Mouse (Mus musculus) forebrain, embryonic 13.5 days (tissue): Measurements from ENCODE around the gene Pcdh17. TPM values are rescaled to one million over a fixed set of nuclear protein-coding genes. Genes with fewer than 3 reads are reported as not detected.
A peak's percentile ranks its signal among the peaks of the same experiment; 100 is the strongest.

Experiments
- ATAC-seq: fragments of 200-750 bp; cut with Nextera tagmentation; 2 replicates; pipeline ENCODE4 v1.8.0; 2017
- H3K27ac ChIP-seq: fragments of 300-500 bp; sonication (generic); 2 replicates; pipeline ENCODE4 v1.5.1; 2015; ENCODE audit warnings: inconsistent platforms, mild to moderate bottlenecking, moderate library complexity
- H3K27me3 ChIP-seq: fragments of 300-500 bp; sonication (generic); 2 replicates; pipeline ENCODE4 v1.6.1; 2015; ENCODE audit warnings: mild to moderate bottlenecking, inconsistent platforms
- H3K36me3 ChIP-seq: fragments of 300-500 bp; sonication (generic); 2 replicates; pipeline ENCODE4 v1.6.1; 2015; ENCODE audit warnings: mild to moderate bottlenecking, inconsistent platforms; ENCODE audit not compliant: poor library complexity, severe bottlenecking
- H3K4me1 ChIP-seq: fragments of 300-500 bp; sonication (generic); 2 replicates; pipeline ENCODE4 v1.6.1; 2015; ENCODE audit warnings: inconsistent platforms
- H3K4me2 ChIP-seq: fragments of 300-500 bp; sonication (generic); 2 replicates; pipeline ENCODE4 v1.6.1; 2015; ENCODE audit warnings: inconsistent platforms, mild to moderate bottlenecking, moderate library complexity
- H3K4me3 ChIP-seq: fragments of 300-500 bp; sonication (generic); 2 replicates; pipeline ENCODE4 v1.5.1; 2015; ENCODE audit warnings: mild to moderate bottlenecking, inconsistent platforms
- H3K9ac ChIP-seq: fragments of 300-500 bp; sonication (generic); 2 replicates; pipeline ENCODE4 v1.6.1; 2015; ENCODE audit warnings: mild to moderate bottlenecking, inconsistent platforms
- H3K9me3 ChIP-seq: fragments of 300-500 bp; sonication (generic); replicated peaks from 2 replicates; pipeline ENCODE4 v1.6.1; 2016; ENCODE audit warnings: inconsistent platforms
- WGBS: fragments of 180-500 bp; shearing (Covaris S2); methylation state at CpG from one replicate; pipeline ENCODE4 v1.1.7; 2015; 5-methylcytosine and 5-hydroxymethylcytosine counted together
- polyA plus RNA-seq: library from polyadenylated mRNA; unstranded; fragments of >200 nt; fragmentation: Nextera tagmentation; extraction: Ambion mirVana; gene quantifications from 2 replicates; pipeline ENCODE4 v1.2.1, GENCODE M21; 2015

The Pcdh17 gene
- polyA plus RNA-seq = 8.9 and 11.0 TPM in 2 replicates

DNA sequence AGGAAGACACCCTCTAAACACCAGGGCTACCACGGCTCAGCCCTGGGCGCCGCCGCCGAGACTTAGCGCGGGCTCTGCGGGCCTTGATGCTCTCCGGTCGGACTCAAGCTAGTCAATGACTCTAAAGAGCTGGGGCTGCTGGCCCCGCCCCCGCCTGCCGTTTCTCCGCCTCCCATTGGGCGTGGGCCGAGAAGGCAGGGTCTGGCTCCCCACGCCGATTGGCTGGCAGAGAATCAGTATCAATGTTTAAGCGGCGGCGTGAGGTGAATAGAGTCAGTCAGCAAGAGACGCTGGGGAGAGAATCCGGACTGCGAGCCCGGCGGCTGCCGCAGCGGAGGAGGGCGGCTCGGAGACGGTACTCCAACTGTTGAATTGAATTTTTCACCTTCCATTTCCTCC lies at the start of gene Pcdh17:
Gene Pcdh17 (plus strand): TSS at position 276 of the 399 bp plus-strand sequence.
- peak; percentile 91 for ATAC-seq
- Histone ChIP-seq H3K27ac (peak within 1 kb of the TSS; percentile 87), H3K27me3 (peaks cover 19% of the 10 kb centered on the region), H3K9me3 (no peaks in the 10 kb centered on the region), H3K9ac (peak within 1 kb of the TSS; percentile 73), H3K4me1 (peaks cover 20% of the 10 kb centered on the region), H3K4me2 (peak within 1 kb of the TSS; percentile 91), H3K36me3 (no peaks in the 10 kb centered on the region), H3K4me3 (peak within 1 kb of the TSS; percentile 64)
- under 1% methylated on average over 31 of the region's 31 CpGs for WGBS

DNA sequence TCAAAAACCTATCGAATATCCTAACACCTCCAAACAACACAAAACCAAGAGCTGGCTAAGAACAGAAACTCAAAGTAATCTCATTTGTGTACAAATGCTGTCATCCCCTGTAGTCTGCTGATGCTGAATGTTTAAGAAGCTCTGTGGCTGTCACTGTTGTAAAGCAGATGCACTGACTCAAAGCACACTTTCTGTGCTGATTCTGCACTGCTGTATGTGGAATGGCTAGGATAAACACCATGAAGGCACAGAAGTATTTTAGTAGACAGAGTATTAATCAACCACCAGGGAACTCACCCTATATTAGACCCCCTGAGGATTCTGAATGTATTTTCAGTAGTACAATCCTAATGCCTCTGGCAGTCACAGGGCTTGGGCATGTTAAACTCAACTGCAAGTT lies 46.2 kb upstream of the Pcdh17 start:
- Histone ChIP-seq H3K27ac (no peak overlapping the region), H3K4me3 (no peak overlapping the region), H3K4me2 (no peak overlapping the region), H3K36me3 (no peaks in the 10 kb centered on the region), H3K9me3 (no peaks in the 10 kb centered on the region), H3K4me1 (no peaks in the 10 kb centered on the region), H3K9ac (no peak overlapping the region), H3K27me3 (no peaks in the 10 kb centered on the region)
- WGBS = 88% methylated on average over 1 of the region's 1 CpGs
- ATAC-seq = no peak

DNA sequence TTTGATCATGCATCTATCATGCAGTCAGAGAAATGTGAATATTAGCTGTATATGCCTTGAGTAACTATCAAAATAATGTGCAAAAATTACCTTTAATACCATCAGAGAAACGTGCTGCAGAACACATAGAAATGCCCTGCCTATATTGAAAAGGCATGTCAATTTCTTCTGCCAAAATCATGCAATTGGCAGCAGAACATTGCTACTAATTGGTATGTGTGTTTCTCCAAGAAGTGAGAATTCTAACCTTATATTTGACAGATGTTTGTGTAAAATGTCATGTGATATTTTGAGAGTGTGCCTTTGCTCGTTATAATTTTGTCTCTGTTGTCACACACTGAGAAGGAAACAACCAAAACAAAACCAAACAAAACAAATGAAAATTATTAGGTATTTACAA lies 18.6 kb upstream of the Pcdh17 start:
- Histone ChIP-seq H3K4me2 (no peak overlapping the region), H3K4me1 (no peaks in the 10 kb centered on the region), H3K27me3 (no peaks in the 10 kb centered on the region), H3K4me3 (no peak overlapping the region), H3K9ac (no peak overlapping the region), H3K36me3 (no peaks in the 10 kb centered on the region), H3K27ac (no peak overlapping the region), H3K9me3 (no peaks in the 10 kb centered on the region)
- WGBS = 44% methylated on average over 2 of the region's 2 CpGs
- no peak for ATAC-seq

DNA sequence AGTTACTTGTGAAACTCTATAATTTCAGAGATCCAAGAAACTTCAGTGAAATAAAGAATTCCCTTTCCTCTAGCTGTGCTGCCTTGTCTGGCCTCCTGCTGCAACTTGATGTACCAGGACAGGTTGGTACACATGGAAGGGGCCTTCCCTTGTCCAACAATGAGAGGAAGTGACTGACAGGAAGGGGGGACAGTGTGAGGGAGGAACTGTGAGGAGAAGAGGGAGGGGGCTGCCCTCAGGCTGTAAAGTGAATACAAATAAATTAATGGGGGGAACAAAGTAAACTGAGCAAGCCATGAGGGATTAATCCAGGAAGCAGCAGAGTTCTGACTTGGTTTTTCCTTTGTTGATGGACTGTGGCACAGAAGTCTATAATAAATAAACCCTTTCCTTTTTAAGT lies 16.7 kb upstream of the Pcdh17 start:
- H3K27ac ChIP-seq = no peak overlapping the region
- no peak overlapping the region for H3K4me2 ChIP-seq
- H3K9ac ChIP-seq = no peak overlapping the region
- H3K36me3 ChIP-seq = no peaks in the 10 kb centered on the region
- ATAC-seq = no peak
- H3K4me1 ChIP-seq = no peaks in the 10 kb centered on the region
- no peaks in the 10 kb centered on the region for H3K9me3 ChIP-seq
- no peak overlapping the region for H3K4me3 ChIP-seq
- H3K27me3 ChIP-seq = no peaks in the 10 kb centered on the region

DNA sequence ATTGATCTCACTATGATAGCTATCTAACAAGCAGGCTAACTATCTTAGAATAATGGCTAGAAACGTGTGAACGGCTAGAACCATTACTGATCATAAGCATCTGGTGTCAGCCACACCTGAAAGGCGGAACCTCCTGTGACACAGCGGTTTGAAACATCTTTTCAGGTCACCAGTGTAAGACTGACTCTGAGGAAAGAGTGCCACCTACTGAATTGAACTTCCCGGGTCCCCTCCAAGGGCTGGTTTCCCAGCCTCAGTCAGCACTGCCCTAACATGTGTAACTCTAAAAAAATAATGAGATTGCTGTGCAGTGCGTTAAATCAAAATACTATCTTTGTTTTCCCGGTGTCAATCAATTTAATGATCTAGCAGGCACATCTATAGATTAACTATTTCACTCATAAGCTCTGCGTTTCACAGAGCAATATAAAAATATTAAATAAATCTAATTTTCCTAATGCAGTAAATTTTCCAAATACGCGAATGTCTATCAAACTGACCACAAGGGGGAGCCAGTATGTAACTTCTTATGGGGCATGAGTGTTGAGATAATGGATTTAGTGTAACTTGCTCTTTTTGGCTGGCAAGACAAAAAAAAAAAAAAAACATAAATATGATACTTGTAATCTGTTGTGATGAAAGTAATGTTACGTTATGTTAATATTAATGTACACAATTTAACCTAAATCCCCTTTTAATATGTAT lies 5.1 kb upstream of the Pcdh17 start:
- H3K9me3 ChIP-seq = no peaks in the 10 kb centered on the region
- H3K27me3 ChIP-seq = no peaks in the 10 kb centered on the region
- H3K9ac ChIP-seq = no peak overlapping the region
- 24% methylated on average over 11 of the region's 11 CpGs for WGBS
- peak; percentile 67; the same call in 1 of the 2 replicates for ATAC-seq
- H3K4me2 ChIP-seq = no peak overlapping the region
- no peak overlapping the region for H3K4me3 ChIP-seq
- no peaks in the 10 kb centered on the region for H3K4me1 ChIP-seq
- H3K27ac ChIP-seq = no peak overlapping the region
- no peaks in the 10 kb centered on the region for H3K36me3 ChIP-seq

DNA sequence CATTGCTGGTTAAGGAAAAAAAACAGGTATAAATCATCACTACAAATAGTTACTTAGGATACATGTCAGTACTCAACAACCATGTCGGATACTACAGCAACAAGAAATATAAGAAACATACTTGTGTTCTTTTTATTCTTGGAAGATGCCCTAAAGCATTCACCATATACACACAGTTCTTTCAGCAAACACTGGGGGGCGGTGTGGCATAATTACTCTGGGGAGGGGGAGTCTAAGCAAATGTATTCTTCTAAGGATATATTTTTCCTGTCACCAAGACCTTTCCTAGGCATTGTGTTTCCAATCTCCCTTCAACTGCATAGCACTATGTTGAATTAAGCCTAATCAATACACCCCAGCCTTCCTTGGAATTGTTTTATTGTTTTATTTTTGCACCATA lies 2.5 kb upstream of the Pcdh17 start:
- no peak for ATAC-seq
- Histone ChIP-seq H3K27ac (no peak overlapping the region), H3K9ac (no peak overlapping the region), H3K4me2 (no peak overlapping the region), H3K4me1 (no peaks in the 10 kb centered on the region), H3K9me3 (no peaks in the 10 kb centered on the region), H3K27me3 (no peaks in the 10 kb centered on the region), H3K4me3 (no peak overlapping the region), H3K36me3 (no peaks in the 10 kb centered on the region)
- WGBS = 15% methylated on average over 2 of the region's 2 CpGs

DNA sequence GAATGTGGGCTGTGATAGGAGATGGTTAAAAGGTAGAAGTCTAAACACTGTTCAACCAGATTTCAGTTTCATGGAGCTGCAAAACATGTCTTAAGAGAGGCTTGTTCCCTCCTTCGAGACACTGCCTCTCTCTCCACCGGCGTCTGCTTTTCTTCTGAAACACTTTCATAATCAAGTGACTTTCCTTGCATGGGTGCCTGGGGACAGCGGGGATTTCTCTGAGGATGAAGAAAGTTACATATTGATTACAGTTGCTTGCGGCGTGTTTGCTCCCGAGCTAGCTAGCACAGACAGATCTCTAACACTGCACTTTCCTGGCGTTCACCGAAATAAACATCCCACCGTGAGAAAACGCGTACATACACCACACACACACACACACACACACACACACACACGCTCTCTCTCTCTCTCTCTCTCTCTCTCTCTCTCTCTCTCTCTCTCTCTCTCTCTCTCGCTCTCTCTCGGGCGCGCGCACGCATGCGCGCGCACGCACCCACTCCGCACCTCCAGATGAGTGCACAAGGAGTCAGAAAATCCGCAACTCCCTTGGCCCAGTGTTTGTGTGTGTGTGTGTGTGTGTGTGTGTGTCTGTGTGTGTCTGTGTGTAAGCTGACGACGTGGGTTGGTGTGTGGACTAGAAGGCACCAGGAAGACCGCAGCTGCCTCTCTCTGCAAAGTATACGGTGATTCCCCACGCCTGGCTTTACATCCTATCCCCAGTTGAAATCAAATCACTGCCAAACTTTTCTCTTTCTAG lies 655 bp upstream of the Pcdh17 start:
- Histone ChIP-seq H3K4me1 (peaks cover 14% of the 10 kb centered on the region), H3K27ac (peak overlapping the region; percentile 87), H3K9ac (peak overlapping the region; percentile 68), H3K27me3 (peaks cover 16% of the 10 kb centered on the region), H3K36me3 (no peaks in the 10 kb centered on the region), H3K9me3 (no peaks in the 10 kb centered on the region), H3K4me3 (peak overlapping the region; percentile 64), H3K4me2 (peak overlapping the region; percentile 91)
- peak; percentile 56 for ATAC-seq
- WGBS = under 1% methylated on average over 27 of the region's 30 CpGs

DNA sequence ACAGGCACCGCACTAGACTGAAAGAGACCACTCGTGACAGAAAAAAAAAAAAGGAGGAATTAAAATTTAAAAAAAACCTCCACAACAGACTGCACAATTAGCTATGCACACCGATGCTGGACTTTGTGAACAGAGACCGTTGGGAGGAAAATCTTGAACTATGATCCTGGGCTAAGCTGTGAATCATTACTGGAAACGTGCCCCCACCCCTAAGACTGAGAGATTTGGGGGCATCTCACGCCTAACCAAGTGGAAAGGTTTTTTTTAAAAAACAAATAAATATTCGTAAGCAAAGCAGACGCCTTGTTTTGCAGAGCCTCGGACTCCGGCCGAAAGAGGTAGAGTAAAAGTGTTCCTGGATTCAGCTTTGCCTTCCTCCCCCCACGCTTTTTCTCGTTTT lies 398 bp downstream of the Pcdh17 start:
- no peaks in the 10 kb centered on the region for H3K9me3 ChIP-seq
- ATAC-seq = no peak
- H3K9ac ChIP-seq = peak overlapping the region; percentile 73
- H3K4me1 ChIP-seq = peaks cover 23% of the 10 kb centered on the region
- 0% methylated on average over 13 of the region's 13 CpGs for WGBS
- peak overlapping the region; percentile 87; the same call in 1 of the 2 replicates for H3K27ac ChIP-seq
- peak overlapping the region; percentile 91 for H3K4me2 ChIP-seq
- H3K36me3 ChIP-seq = no peaks in the 10 kb centered on the region
- peaks cover 23% of the 10 kb centered on the region for H3K27me3 ChIP-seq
- peak overlapping the region; percentile 64 for H3K4me3 ChIP-seq

DNA sequence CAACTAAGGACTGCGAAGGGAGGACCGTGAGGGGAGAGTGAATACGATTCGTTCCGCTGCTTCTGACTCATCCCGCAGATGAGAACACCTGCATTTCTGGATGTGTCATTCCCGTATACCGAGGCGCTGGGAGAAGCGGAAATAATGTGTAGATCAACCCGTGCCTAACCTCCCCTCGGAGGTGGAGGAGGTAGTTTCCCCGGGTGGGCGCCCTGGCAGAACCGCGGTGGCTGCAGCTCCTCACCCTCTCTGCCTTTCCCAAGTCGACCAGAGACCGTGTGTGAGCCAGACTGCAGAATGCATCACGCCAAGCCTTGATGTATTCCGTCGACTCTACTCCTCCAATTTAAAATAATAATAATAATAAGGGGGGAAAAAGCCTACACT lies 906 bp downstream of the Pcdh17 start:
- peak overlapping the region; percentile 73 for H3K9ac ChIP-seq
- peak overlapping the region; percentile 57 for H3K27ac ChIP-seq
- H3K9me3 ChIP-seq = no peaks in the 10 kb centered on the region
- H3K4me2 ChIP-seq = peak overlapping the region; percentile 91
- peak overlapping the region; percentile 64 for H3K4me3 ChIP-seq
- no peaks in the 10 kb centered on the region for H3K36me3 ChIP-seq
- H3K4me1 ChIP-seq = peaks cover 23% of the 10 kb centered on the region
- H3K27me3 ChIP-seq = peaks cover 23% of the 10 kb centered on the region
- under 1% methylated on average over 21 of the region's 21 CpGs for WGBS
- ATAC-seq = 0 out of 2 replicates have a peak, but pooled peaks have one; percentile 4

DNA sequence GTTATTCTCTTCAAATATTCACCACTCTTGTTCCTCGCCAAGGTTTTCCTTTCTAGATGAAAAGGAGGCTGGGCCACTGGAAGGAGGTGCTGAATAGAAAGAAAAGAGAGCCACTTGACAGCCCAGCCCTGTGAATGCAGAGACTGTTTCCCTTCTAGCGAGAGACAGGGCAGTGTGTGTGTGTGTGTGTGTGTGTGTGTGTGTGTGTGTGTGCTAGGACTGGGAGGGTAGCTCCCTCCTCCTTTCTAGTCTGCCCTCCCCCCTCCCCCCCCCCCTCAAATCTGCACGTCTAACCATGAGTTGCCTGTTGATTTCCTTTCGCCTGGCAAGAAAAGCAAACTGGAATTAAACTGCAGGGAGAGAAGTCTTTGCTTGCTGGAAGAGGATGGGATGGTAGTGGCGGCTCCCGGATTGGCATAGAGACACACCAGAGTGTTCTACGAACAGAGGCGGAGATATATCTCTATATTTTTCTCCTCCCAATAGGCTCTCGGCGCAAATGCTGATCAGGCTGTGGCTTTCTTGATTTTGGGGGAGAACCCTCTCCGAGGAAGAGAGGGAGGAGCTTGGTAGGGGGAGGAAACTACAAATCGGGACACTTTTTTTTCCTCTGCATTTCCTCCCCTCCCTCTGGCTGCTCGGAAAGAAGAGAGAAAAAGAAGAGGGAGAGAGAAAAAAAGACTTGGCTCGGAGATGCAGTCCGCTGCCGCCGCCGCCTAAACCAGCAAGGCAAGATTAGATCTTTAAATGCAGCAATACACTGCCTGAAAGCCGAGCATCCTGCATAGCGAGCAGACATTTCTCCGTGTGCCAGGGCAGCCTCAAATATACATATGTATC lies 1.5 kb downstream of the Pcdh17 start:
- Histone ChIP-seq H3K27me3 (peaks cover 25% of the 10 kb centered on the region), H3K4me1 (peaks cover 28% of the 10 kb centered on the region), H3K4me2 (peak overlapping the region; percentile 91), H3K9me3 (no peaks in the 10 kb centered on the region), H3K27ac (peak overlapping the region; percentile 57), H3K36me3 (no peaks in the 10 kb centered on the region), H3K4me3 (peak overlapping the region; percentile 64), H3K9ac (peak overlapping the region; percentile 73)
- under 1% methylated on average over 20 of the region's 21 CpGs for whole genome bisulfite sequencing
- peak; percentile 34 for ATAC-seq

DNA sequence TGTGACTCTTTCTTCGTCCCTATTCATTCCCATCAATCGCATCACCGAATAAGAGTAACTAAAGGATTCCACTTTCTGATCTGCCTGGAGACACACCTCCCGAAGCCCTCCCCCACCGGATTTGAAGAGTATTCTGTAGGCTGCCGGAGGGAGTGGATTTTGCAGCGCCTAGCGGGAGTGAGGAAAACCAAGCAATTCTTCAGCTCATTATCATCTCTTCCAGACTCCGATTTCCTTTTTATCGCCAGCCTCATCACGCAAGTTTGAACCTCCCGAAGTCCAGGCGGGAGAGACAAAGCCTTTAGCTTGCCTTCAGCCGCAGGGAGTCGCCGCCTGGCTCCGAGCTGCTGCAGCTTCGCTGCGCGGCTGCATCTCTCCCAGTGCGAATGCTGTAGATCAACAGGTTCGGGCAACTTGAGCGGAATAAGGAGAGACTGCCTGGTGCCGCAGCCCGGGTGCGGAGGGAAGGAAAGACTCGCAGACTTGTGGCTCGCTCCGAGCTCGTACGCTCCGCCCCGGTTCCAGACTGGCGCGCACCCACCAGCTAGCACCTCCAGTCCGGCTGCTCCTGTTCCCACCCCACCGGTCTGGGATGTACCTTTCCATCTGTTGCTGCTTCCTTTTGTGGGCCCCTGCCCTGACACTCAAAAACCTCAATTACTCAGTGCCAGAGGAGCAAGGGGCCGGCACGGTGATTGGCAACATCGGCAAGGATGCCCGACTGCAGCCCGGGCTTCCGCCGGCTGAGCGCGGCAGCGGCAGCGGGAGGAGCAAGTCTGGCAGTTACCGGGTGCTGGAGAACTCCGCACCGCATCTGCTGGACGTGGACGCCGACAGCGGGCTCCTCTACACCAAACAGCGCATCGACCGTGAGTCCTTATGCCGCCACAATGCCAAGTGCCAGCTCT lies 2.4 kb downstream of the Pcdh17 start:
- peak; percentile 11 for ATAC-seq
- Histone ChIP-seq H3K27ac (peak overlapping the region; percentile 44), H3K27me3 (peaks cover 25% of the 10 kb centered on the region), H3K9ac (peak overlapping the region; percentile 73), H3K4me2 (peak overlapping the region; percentile 91), H3K9me3 (no peaks in the 10 kb centered on the region), H3K4me3 (peak overlapping the region; percentile 64), H3K36me3 (no peaks in the 10 kb centered on the region), H3K4me1 (peaks cover 28% of the 10 kb centered on the region)
- WGBS = under 1% methylated on average over 59 of the region's 59 CpGs
